Mouse (Mus musculus): ENCODE measurements around the gene Itih3. TPM values are rescaled to one million over a fixed set of nuclear protein-coding genes. Genes with fewer than 3 reads are reported as not detected.

Gene Itih3
- total RNA-seq, 4 experiments from 2014 or later: 0.32 to 1.2 (median 0.73) TPM

DNA sequence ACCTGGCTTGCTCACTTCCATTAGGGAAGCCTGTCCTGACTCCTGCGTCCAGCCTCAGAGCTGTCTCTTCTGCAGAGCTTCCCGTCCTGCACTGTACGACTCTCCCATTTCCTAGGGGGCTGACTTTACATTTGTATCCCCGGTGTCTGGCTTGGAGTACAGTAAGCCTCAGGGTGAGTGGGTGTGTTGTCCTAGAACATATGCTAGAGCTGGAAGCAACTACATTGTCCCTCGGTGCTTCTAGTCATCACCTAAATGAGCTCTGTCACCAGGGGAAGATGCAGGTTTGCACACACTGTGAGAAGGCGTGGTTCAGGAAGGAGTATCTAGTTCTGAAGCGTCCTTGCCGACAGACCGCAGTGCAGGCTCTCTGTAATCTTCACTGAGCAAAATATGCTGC, 61.2 kb downstream of the Itih3 start:
- DNase-seq (ENCODE audit: low spot score): no peak

DNA sequence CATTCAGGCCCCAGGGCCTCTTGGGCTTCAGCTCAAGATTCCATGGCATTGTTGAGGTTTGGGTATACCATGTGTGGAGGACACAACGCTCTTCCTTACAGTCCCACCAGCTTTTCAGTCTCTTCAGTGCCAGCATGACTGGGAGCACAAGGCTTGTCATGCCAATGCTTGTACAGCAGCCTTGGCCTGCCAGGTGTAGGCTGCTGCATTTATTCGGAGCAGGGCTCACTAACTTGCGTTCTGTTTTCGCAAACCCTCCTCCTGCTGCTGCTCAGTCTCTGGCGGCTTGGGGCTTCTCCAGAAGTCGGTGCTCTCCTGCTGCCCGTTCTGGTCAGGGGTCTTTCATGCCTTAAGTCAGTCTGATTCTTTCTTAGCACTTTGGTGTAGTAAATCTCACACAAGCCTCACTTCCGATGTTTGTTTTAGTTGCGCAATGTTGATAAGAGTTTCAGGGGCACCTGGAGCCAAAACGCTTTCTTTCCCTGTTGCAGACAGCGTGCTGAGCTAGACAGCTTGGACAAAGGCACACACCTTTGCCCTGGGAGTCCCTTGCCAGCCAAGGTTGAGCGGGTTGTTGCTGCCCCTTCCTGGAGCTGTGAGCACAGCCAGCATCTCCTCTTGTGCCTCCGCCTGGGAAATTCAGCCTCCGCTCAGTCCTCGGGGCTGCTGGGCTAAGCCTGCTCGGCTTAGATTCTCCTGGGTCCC, 62.0 kb downstream of the Itih3 start:
- no peak for DNase-seq (ENCODE audit: low spot score)

Other genes with a start within 250 kb of the Itih3 start
- gene Sfmbt1, start 208.9 kb downstream of the Itih3 start, total RNA-seq (2022): 10 to 100 TPM; 13.1 to 14.1 (median 13.3) TPM
- gene Tmem110, start 98.2 kb downstream of the Itih3 start, total RNA-seq (2022): 10 to 100 TPM in 2 of 4 experiments, 1 to 10 TPM in 2; 6.6 to 11.0 (median 10.0) TPM
- 10 to 100 TPM; 10.3 to 13.7 (median 12.1) TPM for gene Mustn1, start 44.6 kb downstream of the Itih3 start, total RNA-seq (2022)
- gene Itih4, start 37.3 kb downstream of the Itih3 start, total RNA-seq (2022): 1 to 10 TPM; 3.1 to 5.7 (median 4.7) TPM
- gene Itih1, start 19.5 kb upstream of the Itih3 start, total RNA-seq (2022): not detected
- gene Nek4, start 27.6 kb upstream of the Itih3 start, total RNA-seq (2022): 1 to 10 TPM; 4.7 to 6.3 (median 5.3) TPM
- gene Glt8d1, start 77.6 kb upstream of the Itih3 start, total RNA-seq (2022): 10 to 100 TPM; 24.1 to 27.0 (median 25.3) TPM
- gene Spcs1, start 77.9 kb upstream of the Itih3 start, total RNA-seq (2022): 100 to 1,000 TPM; 124 to 131 (median 126) TPM
- 10 to 100 TPM; 45.9 to 52.7 (median 50.3) TPM for gene Pbrm1, start 95.4 kb upstream of the Itih3 start, total RNA-seq (2022)
- 10 to 100 TPM; 20.6 to 25.6 (median 25.0) TPM for gene Gnl3, start 95.4 kb upstream of the Itih3 start, total RNA-seq (2022)
- 10 to 100 TPM; 63.7 to 95.7 (median 81.8) TPM for gene Smim4, start 205.2 kb upstream of the Itih3 start, total RNA-seq (2022)
- gene Nt5dc2, start 207.3 kb upstream of the Itih3 start, total RNA-seq (2022): 10 to 100 TPM; 20.2 to 21.7 (median 21.0) TPM
- gene Stab1, start 244.9 kb upstream of the Itih3 start, total RNA-seq (2022): 10 to 100 TPM; 50.1 to 64.3 (median 57.1) TPM